Mouse (Mus musculus) forelimb bud, embryonic 11.5 days (tissue): Measurements from ENCODE around the gene Mtf2.
"Not testable (repeated sequence)": the region's sequence is repeated elsewhere in the genome, so short reads cannot be mapped to it uniquely, and the experiment has no call there.

Experiments used
- DNase-seq: peaks from one replicate; pipeline ENCODE4 v3.0.0-alpha.2; 2012; ENCODE audit warnings: low read depth, low spot score

The Mtf2 gene

GRCm38 (mm10) chr5:108082380-108082779, 16.9 kb downstream of the Mtf2 start:
- DNase-seq, result no peak

GRCm38 (mm10) chr5:108085440-108085839, 20.0 kb downstream of the Mtf2 start:
- no peak for DNase-seq

- DNase-seq, result not testable (repeated sequence)
Measured at GRCm38 (mm10) chr5:108092731-108093130, 27.3 kb downstream of the Mtf2 start.

DNA sequence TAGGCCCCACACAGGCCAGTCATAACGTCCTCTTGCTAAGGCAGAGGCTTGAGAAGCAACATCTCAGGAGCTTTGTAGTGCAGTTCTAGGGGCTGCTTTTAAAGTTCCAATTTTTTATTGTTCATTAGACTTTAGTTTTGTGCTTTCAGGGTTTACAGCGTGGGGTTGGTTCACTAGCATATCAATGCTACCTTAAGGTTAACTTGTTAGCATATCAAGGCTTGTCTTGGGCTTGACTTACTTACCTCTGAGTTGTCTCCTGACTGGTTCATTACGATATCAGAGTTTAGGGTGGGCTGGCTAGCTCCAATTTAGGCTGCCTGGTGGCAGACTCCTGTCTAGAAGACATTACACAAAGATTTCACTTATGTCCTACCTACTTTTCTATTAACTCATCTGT, 32.2 kb downstream of the Mtf2 start:
- DNase-seq, result no peak

- no peak for DNase-seq
Measured at GRCm38 (mm10) chr5:108100196-108100595, 34.7 kb downstream of the Mtf2 start.

GRCm38 (mm10) chr5:108104306-108104705, 38.8 kb downstream of the Mtf2 start:
- no peak for DNase-seq

DNA sequence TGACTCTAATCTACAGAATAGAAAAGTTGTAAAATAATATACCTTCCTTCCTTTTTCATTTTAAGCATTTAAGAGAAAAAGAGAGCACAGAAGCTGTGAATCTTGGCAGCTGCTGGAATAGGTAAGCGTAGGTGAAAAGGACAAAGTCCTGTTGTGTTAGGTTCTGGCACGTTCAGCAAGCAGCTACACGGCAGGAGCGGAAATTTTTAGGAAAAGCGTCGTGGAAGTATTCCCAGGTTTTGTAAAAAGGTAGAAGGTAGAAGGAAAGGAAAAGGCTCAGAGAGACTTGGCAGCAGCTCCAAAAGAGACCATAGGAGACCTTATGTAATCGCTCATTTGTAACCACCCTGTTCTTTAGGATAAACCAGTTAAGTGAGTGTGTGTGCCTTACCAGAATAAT, 43.9 kb downstream of the Mtf2 start:
- no peak for DNase-seq

GRCm38 (mm10) chr5:108117693-108118092, 52.2 kb downstream of the Mtf2 start:
- DNase-seq, result no peak

DNA sequence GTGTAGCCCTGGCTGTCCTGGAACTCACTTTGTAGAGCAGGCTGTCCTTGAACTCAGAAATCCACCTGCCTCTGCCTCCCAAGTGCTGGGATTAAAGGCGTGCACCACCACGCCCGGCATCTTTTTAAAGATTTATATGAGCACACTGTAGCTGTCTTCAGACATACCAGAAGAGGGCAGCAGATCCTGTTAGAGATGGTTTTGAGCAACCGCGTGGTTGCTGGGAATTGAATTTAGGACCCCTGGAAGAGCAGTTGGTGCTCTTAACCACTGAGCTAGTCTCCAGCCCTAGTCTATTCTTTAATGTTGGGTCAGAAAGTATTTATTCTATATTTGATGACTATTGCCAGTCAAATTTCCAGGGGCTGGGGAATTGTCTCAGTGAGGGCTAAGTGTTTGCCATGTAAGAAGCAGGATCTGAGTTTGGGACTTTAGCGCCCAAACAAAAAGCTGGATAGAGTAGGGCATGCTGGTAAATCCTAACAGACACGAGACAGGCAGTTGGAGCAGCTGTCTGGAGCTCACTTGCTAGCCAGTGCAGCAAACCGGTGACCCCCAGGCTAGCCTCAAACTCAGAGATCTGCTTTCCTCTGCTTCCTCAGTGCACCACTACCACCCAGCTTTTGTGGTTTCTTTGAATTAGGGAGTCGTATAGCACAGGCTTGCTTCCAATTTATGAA, 54.9 kb downstream of the Mtf2 start:
- no peak for DNase-seq

- peak; percentile 49 for DNase-seq
Measured at GRCm38 (mm10) chr5:108131849-108132440, 66.5 kb downstream of the Mtf2 start.

- DNase-seq, result peak; percentile 98
Measured at GRCm38 (mm10) chr5:108132441-108133243, 67.2 kb downstream of the Mtf2 start, which contains the start of the genes Tmed5 and Ccdc18. TSS of gene Tmed5 (minus strand) at chr5:108132620. TSS of gene Ccdc18 (plus strand) at chr5:108132875.

- no peak for DNase-seq
Measured at GRCm38 (mm10) chr5:108152592-108152991, 87.1 kb downstream of the Mtf2 start.
